Mouse (Mus musculus): ENCODE data around the gene Kndc1.
A peak's percentile ranks its signal among the peaks of the same experiment; 100 is the strongest.

GRCm38 (mm10) chr7:139877167-139877792 lies 17.2 kb upstream of the Kndc1 start:
- TF ChIP-seq EP300 (IDR thresholded peaks at IDR 0.05; ENCODE audit: insufficient read depth, low read depth, low read length) (no peak), POLR2A (IDR thresholded peaks at IDR 0.05; ENCODE audit: insufficient read depth, low read length) (no peak), CTCF (IDR thresholded peaks at IDR 0.05; ENCODE audit: low read depth, low read length) (peak; percentile 68)

Data from ES-Bruce4 (cell line).